Mouse (Mus musculus): ENCODE results near the gene Pfkl. TPM values are rescaled to one million over a fixed set of nuclear protein-coding genes. Genes with fewer than 3 reads are reported as not detected.

The Pfkl gene
- polyA plus RNA-seq, 1 experiment, result 98.6 TPM

- H3K27ac ChIP-seq (ENCODE audit: insufficient read depth, low read length), result no peak overlapping the region
- no peaks in the 10 kb centered on the region for H3K4me1 ChIP-seq (ENCODE audit: control insufficient read depth, insufficient read depth, low read length)
- WGBS, result 72% methylated on average over 2 of the region's 2 CpGs
- TF ChIP-seq CTCF (IDR thresholded peaks at IDR 0.05; ENCODE audit: borderline replicate concordance, insufficient read depth, low read depth, low read length) (no peak), POLR2A (IDR thresholded peaks at IDR 0.05; ENCODE audit: borderline replicate concordance, insufficient read depth, low read length) (no peak)
- no peaks in the 10 kb centered on the region for H3K27me3 ChIP-seq (ENCODE audit: control insufficient read depth, insufficient read depth, low read length)
- no peak overlapping the region for H3K4me3 ChIP-seq (replicated peaks; ENCODE audit: insufficient read depth, low read depth, low read length)
- DNase-seq, result no peak
Measured at GRCm38 (mm10) chr10:77939685-77940084, 70.2 kb downstream of the Pfkl start.

Other genes with a start within 250 kb of the Pfkl start
- not detected in 2 replicates for gene Gm3238, start 238.8 kb downstream of the Pfkl start, polyA plus RNA-seq (2012; rRNA removed)
- not detected in 2 replicates for gene Gm7138, start 233.1 kb downstream of the Pfkl start, polyA plus RNA-seq (2012; rRNA removed)
- gene Gm3250, start 227.5 kb downstream of the Pfkl start, polyA plus RNA-seq (2012; rRNA removed), result not detected in 2 replicates
- not detected in 2 replicates for gene Gm7137, start 221.9 kb downstream of the Pfkl start, polyA plus RNA-seq (2012; rRNA removed)
- not detected in 2 replicates for gene Gm9639, start 215.0 kb downstream of the Pfkl start, polyA plus RNA-seq (2012; rRNA removed)
- gene Gm19668, start 210.9 kb downstream of the Pfkl start, polyA plus RNA-seq (2012; rRNA removed), result not detected in 2 replicates
- not detected in 2 replicates for gene Gm9507, start 198.2 kb downstream of the Pfkl start, polyA plus RNA-seq (2012; rRNA removed)
- not detected in 2 replicates for gene Gm2696, start 195.4 kb downstream of the Pfkl start, polyA plus RNA-seq (2012; rRNA removed)
- gene Krtap10-4, start 183.0 kb downstream of the Pfkl start, polyA plus RNA-seq (2012; rRNA removed), result not detected in 2 replicates
- gene Krtap10-10, start 174.1 kb downstream of the Pfkl start, polyA plus RNA-seq (2012; rRNA removed), result not detected in 2 replicates
- not detected in 2 replicates for gene Gm36176, start 163.3 kb downstream of the Pfkl start, polyA plus RNA-seq (2012; rRNA removed)
- not detected in 2 replicates for gene Gm10318, start 157.2 kb downstream of the Pfkl start, polyA plus RNA-seq (2012; rRNA removed)
- gene Gm3285, start 148.1 kb downstream of the Pfkl start, polyA plus RNA-seq (2012; rRNA removed), result not detected in 2 replicates
- gene Lrrc3, start 107.5 kb downstream of the Pfkl start, polyA plus RNA-seq (2012; rRNA removed), result 1.5 and 1.8 TPM in 2 replicates
- 29.8 and 32.5 TPM in 2 replicates for gene Trpm2, start 39.5 kb downstream of the Pfkl start, polyA plus RNA-seq (2012; rRNA removed)
- gene 1810043G02Rik, start 31.6 kb downstream of the Pfkl start, polyA plus RNA-seq (2012; rRNA removed), result 69.3 and 74.5 TPM in 2 replicates
- gene Dnmt3l, start 31.9 kb upstream of the Pfkl start, polyA plus RNA-seq (2012; rRNA removed), result 0.46 and 1.8 TPM in 2 replicates
- gene Aire, start 33.5 kb upstream of the Pfkl start, polyA plus RNA-seq (2012; rRNA removed), result 0.08 and 0.16 TPM in 2 replicates
- 5.5 and 8.2 TPM in 2 replicates for gene Icosl, start 59.2 kb upstream of the Pfkl start, polyA plus RNA-seq (2012; rRNA removed)
- 169 and 172 TPM in 2 replicates for gene D10Jhu81e, start 159.7 kb upstream of the Pfkl start, polyA plus RNA-seq (2012; rRNA removed)
- gene Pwp2, start 175.1 kb upstream of the Pfkl start, polyA plus RNA-seq (2012; rRNA removed), result 17.2 and 17.8 TPM in 2 replicates
- 74.3 and 75.0 TPM in 2 replicates for gene Trappc10, start 234.6 kb upstream of the Pfkl start, polyA plus RNA-seq (2012; rRNA removed)